Mouse (Mus musculus): Measurements from ENCODE around the gene Camkmt. TPM values are rescaled to one million over a fixed set of nuclear protein-coding genes. Genes with fewer than 3 reads are reported as not detected.

Camkmt gene
- polyA plus RNA-seq, 2 experiments = 4.2 to 11.0 TPM

DNA sequence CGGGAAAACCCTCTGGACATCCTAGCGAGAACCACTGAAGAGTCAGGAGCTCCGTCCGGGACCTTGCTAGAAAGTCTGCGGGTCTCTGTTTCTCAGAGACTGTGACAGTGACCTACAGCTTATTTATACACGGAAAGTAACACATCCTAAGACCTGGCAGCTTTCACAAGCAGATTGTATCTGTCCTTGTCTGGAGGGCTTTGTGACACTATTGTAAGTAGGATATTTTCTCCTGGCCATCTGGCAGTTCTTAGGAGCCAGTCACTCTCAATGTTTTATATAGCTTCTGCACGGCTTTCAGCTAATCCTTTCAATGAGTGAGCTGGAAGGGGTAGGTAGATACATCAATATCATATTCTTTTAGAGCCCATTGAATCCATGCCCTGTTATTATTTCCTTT lies 218.2 kb downstream of the Camkmt start:
- H3K4me1 ChIP-seq (ENCODE audit: control insufficient read depth, insufficient read depth, low read length) = no peaks in the 10 kb centered on the region
- no peak for DNase-seq (ENCODE audit: low spot score)
- no peak for TF ChIP-seq POLR2A (IDR thresholded peaks at IDR 0.05; ENCODE audit: borderline replicate concordance, extremely low read depth, insufficient read depth, insufficient read length)
- no peaks in the 10 kb centered on the region for H3K27me3 ChIP-seq (ENCODE audit: control insufficient read depth, insufficient read depth, low read length)
- no peak for ATAC-seq (ENCODE audit: low FRiP score, low read depth)
- no peak overlapping the region for H3K4me2 ChIP-seq (replicated peaks; ENCODE audit: low read depth, low read length, severe bottlenecking)
- H3K9ac ChIP-seq (ENCODE audit: low read depth, low read length, severe bottlenecking) = no peak overlapping the region
- H3K4me3 ChIP-seq (replicated peaks; ENCODE audit: low read length) = no peak overlapping the region
- H3K9me3 ChIP-seq (ENCODE audit: control insufficient read depth, low read length) = no peaks in the 10 kb centered on the region
- 81% methylated on average over 7 of the region's 7 CpGs for WGBS
- no peak overlapping the region for H3K27ac ChIP-seq (replicated peaks; ENCODE audit: low read depth, low read length)
- no peaks in the 10 kb centered on the region for H3K36me3 ChIP-seq (ENCODE audit: control insufficient read depth, insufficient read depth, low read length)

DNA sequence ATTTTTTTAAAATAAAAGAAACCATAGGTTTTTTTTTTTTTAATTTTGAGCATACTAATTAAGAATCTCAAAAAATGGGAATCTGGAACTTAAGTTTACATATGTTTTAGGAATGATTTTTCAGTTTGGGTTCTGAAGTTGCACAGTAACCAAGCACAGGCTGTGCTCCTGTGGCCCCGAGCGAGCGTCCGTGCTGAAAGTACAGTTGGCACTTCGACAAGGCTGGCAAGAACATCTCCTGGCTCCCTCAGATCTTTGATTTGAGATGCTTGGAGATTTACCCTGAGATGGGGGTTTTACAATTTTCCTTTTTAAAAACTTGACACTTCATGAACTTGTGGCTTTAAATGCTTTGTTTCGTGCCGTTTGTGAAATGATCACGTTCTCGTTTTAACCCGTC lies 218.7 kb downstream of the Camkmt start:
- Histone ChIP-seq H3K9ac (ENCODE audit: low read depth, low read length, severe bottlenecking) (no peak overlapping the region), H3K36me3 (ENCODE audit: control insufficient read depth, insufficient read depth, low read length) (no peaks in the 10 kb centered on the region), H3K4me3 (replicated peaks; ENCODE audit: low read length) (no peak overlapping the region), H3K9me3 (ENCODE audit: control insufficient read depth, low read length) (no peaks in the 10 kb centered on the region), H3K4me2 (replicated peaks; ENCODE audit: low read depth, low read length, severe bottlenecking) (no peak overlapping the region), H3K4me1 (ENCODE audit: control insufficient read depth, insufficient read depth, low read length) (no peaks in the 10 kb centered on the region), H3K27ac (replicated peaks; ENCODE audit: low read depth, low read length) (no peak overlapping the region), H3K27me3 (ENCODE audit: control insufficient read depth, insufficient read depth, low read length) (no peaks in the 10 kb centered on the region)
- no peak for ATAC-seq (ENCODE audit: low FRiP score, low read depth)
- no peak for TF ChIP-seq POLR2A (IDR thresholded peaks at IDR 0.05; ENCODE audit: borderline replicate concordance, extremely low read depth, insufficient read depth, insufficient read length)
- DNase-seq (ENCODE audit: low spot score) = no peak
- WGBS = 89% methylated on average over 10 of the region's 10 CpGs

DNA sequence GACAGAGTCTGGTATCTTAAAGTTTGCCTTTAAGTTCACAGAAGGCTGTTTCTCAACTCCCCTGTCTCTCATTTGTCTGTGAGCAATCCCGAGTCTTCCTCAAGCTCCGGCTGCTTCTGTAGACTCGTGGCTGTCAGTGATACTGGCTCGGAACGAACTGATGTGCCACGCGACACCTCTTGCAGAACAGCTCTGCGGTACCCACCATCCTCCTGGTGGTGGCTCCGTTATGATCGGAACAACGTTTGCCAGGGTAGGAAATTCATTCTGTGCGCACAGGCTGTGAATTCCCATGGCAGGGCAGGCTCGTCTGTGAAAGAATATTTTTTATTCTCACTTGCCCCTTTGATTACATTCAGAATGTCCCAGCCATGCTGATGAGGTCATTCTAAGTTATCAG lies 221.0 kb downstream of the Camkmt start:
- Histone ChIP-seq H3K9ac (ENCODE audit: low read depth, low read length, severe bottlenecking) (no peak overlapping the region), H3K4me1 (ENCODE audit: control insufficient read depth, insufficient read depth, low read length) (no peaks in the 10 kb centered on the region), H3K27ac (replicated peaks; ENCODE audit: low read depth, low read length) (no peak overlapping the region), H3K36me3 (ENCODE audit: control insufficient read depth, insufficient read depth, low read length) (no peaks in the 10 kb centered on the region), H3K4me3 (replicated peaks; ENCODE audit: low read length) (no peak overlapping the region), H3K9me3 (ENCODE audit: control insufficient read depth, low read length) (no peaks in the 10 kb centered on the region), H3K4me2 (replicated peaks; ENCODE audit: low read depth, low read length, severe bottlenecking) (no peak overlapping the region), H3K27me3 (ENCODE audit: control insufficient read depth, insufficient read depth, low read length) (no peaks in the 10 kb centered on the region)
- no peak for TF ChIP-seq POLR2A (IDR thresholded peaks at IDR 0.05; ENCODE audit: borderline replicate concordance, extremely low read depth, insufficient read depth, insufficient read length)
- 77% methylated on average over 13 of the region's 13 CpGs for WGBS
- ATAC-seq (ENCODE audit: low FRiP score, low read depth) (no peak), DNase-seq (ENCODE audit: low spot score) (no peak)

DNA sequence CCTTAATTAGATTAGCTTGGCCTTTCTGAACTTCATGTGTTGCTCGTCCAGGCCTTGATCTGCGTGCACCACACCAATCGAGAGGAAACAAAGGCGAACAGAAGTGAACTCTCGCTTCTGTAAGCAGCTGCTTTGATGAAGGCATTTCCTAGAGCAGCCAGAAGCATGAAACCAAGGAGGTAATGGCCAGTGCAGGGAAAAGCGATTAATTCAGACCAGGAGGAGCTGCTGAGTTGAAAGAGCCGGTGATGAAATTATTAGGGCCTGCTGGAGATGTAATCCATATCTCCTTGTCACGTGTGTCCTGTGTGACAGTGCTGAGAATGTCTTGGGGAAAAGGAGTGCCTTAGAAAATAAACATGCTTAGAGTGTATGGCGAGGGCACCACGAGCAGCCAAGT lies 228.0 kb downstream of the Camkmt start:
- no peak overlapping the region for H3K9ac ChIP-seq (ENCODE audit: low read depth, low read length, severe bottlenecking)
- no peak overlapping the region for H3K4me2 ChIP-seq (replicated peaks; ENCODE audit: low read depth, low read length, severe bottlenecking)
- ATAC-seq (ENCODE audit: low FRiP score, low read depth) = no peak
- H3K9me3 ChIP-seq (ENCODE audit: control insufficient read depth, low read length) = no peaks in the 10 kb centered on the region
- no peaks in the 10 kb centered on the region for H3K36me3 ChIP-seq (ENCODE audit: control insufficient read depth, insufficient read depth, low read length)
- H3K4me1 ChIP-seq (ENCODE audit: control insufficient read depth, insufficient read depth, low read length) = no peaks in the 10 kb centered on the region
- no peak for DNase-seq (ENCODE audit: low spot score)
- H3K4me3 ChIP-seq (replicated peaks; ENCODE audit: low read length) = no peak overlapping the region
- H3K27ac ChIP-seq (replicated peaks; ENCODE audit: low read depth, low read length) = no peak overlapping the region
- H3K27me3 ChIP-seq (ENCODE audit: control insufficient read depth, insufficient read depth, low read length) = no peaks in the 10 kb centered on the region
- WGBS = 28% methylated on average over 10 of the region's 10 CpGs
- TF ChIP-seq POLR2A (IDR thresholded peaks at IDR 0.05; ENCODE audit: borderline replicate concordance, extremely low read depth, insufficient read depth, insufficient read length) = no peak

DNA sequence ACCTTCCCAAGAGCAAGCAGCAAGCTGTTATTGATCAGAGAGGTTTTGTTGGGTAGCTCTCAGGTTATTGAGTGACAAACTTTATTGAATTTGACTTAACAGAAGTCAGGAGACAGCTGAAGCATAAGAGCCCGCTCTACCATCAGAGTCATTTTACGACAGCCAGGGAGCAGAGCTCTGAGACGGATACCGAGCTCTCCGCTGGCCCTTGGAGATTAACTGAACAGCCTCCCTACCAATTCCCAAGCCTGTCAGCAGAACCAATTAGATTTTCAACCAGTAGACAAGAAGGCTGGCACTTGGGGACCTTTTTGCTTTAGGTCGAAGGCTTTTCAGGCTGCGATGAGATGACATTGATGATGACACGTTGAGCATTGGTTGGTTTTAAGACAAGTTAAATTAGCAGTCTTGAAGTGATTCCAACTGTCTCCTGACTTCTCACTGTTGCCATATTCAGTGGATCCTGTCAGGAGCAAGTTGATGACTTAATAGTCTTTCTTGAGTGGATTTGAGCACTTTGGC lies 229.5 kb downstream of the Camkmt start:
- no peaks in the 10 kb centered on the region for H3K36me3 ChIP-seq (ENCODE audit: control insufficient read depth, insufficient read depth, low read length)
- H3K27ac ChIP-seq (replicated peaks; ENCODE audit: low read depth, low read length) = no peak overlapping the region
- no peak for TF ChIP-seq POLR2A (IDR thresholded peaks at IDR 0.05; ENCODE audit: borderline replicate concordance, extremely low read depth, insufficient read depth, insufficient read length)
- no peak for DNase-seq (ENCODE audit: low spot score)
- 61% methylated on average over 8 of the region's 8 CpGs for WGBS
- no peak for ATAC-seq (ENCODE audit: low FRiP score, low read depth)
- H3K27me3 ChIP-seq (ENCODE audit: control insufficient read depth, insufficient read depth, low read length) = no peaks in the 10 kb centered on the region
- no peaks in the 10 kb centered on the region for H3K9me3 ChIP-seq (ENCODE audit: control insufficient read depth, low read length)
- H3K4me3 ChIP-seq (replicated peaks; ENCODE audit: low read length) = no peak overlapping the region
- no peaks in the 10 kb centered on the region for H3K4me1 ChIP-seq (ENCODE audit: control insufficient read depth, insufficient read depth, low read length)
- no peak overlapping the region for H3K9ac ChIP-seq (ENCODE audit: low read depth, low read length, severe bottlenecking)
- H3K4me2 ChIP-seq (replicated peaks; ENCODE audit: low read depth, low read length, severe bottlenecking) = no peak overlapping the region

DNA sequence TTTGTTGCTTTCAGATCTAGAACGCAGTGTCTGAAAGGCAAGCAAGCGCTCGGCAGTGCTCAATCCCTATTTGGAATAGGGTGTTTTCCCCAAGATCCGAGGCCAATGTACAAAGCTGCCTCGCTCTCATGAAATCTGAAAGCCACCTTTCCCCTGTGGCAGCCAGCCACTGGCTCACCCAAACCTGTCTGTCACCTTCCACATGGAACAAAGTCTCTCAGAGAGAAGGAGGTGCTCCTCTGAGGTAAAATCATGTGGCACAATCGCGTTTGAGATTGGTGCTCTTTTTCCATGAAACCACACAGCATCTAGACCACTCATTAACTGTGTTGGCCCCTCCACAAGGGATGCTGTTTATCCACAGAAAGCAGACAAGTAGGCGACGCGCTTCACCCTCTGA lies 238.5 kb downstream of the Camkmt start:
- Histone ChIP-seq H3K36me3 (ENCODE audit: control insufficient read depth, insufficient read depth, low read length) (no peaks in the 10 kb centered on the region), H3K9ac (ENCODE audit: low read depth, low read length, severe bottlenecking) (no peak overlapping the region), H3K27me3 (ENCODE audit: control insufficient read depth, insufficient read depth, low read length) (no peaks in the 10 kb centered on the region), H3K9me3 (ENCODE audit: control insufficient read depth, low read length) (no peaks in the 10 kb centered on the region), H3K4me2 (replicated peaks; ENCODE audit: low read depth, low read length, severe bottlenecking) (no peak overlapping the region), H3K27ac (replicated peaks; ENCODE audit: low read depth, low read length) (no peak overlapping the region), H3K4me1 (ENCODE audit: control insufficient read depth, insufficient read depth, low read length) (no peaks in the 10 kb centered on the region), H3K4me3 (replicated peaks; ENCODE audit: low read length) (no peak overlapping the region)
- DNase-seq (ENCODE audit: low spot score) (no peak), ATAC-seq (ENCODE audit: low FRiP score, low read depth) (no peak)
- TF ChIP-seq POLR2A (IDR thresholded peaks at IDR 0.05; ENCODE audit: borderline replicate concordance, extremely low read depth, insufficient read depth, insufficient read length) = no peak
- 89% methylated on average over 10 of the region's 10 CpGs for WGBS
